Mouse (Mus musculus): ENCODE results near the gene Vsig8. TPM values are rescaled to one million over a fixed set of nuclear protein-coding genes. Genes with fewer than 3 reads are reported as not detected.

Gene Vsig8
- total RNA-seq, 2 experiments from 2014 or later, result 0.41 to 0.61 TPM

- TF ChIP-seq CTCF (conservative IDR thresholded peaks at IDR 0.05), result no peak
- Histone ChIP-seq H3K4me3 (no peak overlapping the region), H3K27ac (no peak overlapping the region)
- DNase-seq (ENCODE audit: low spot score in 2 of 2), result no peak
Measured at GRCm38 (mm10) chr1:172539827-172540226, 15.9 kb upstream of the Vsig8 start.

- no peak for DNase-seq (ENCODE audit: low spot score in 2 of 2)
- TF ChIP-seq CTCF (conservative IDR thresholded peaks at IDR 0.05), result no peak
- no peak overlapping the region for H3K4me3 ChIP-seq
- H3K27ac ChIP-seq, result no peak overlapping the region
Measured at GRCm38 (mm10) chr1:172540283-172540820, 15.4 kb upstream of the Vsig8 start.

GRCm38 (mm10) chr1:172546062-172546461 lies 9.7 kb upstream of the Vsig8 start:
- DNase-seq (ENCODE audit: low spot score in 2 of 2), result no peak
- H3K4me3 ChIP-seq, result no peak overlapping the region
- no peak for TF ChIP-seq CTCF (conservative IDR thresholded peaks at IDR 0.05)

GRCm38 (mm10) chr1:172548501-172548900 lies 7.2 kb upstream of the Vsig8 start:
- Histone ChIP-seq H3K27ac (no peak overlapping the region), H3K4me3 (no peak overlapping the region)
- TF ChIP-seq CTCF (conservative IDR thresholded peaks at IDR 0.05), result no peak
- no peak for DNase-seq (ENCODE audit: low spot score in 2 of 2)

More at GRCm38 (mm10) chr1:172546062-172546461, 9.7 kb upstream of the Vsig8 start:
- H3K27ac ChIP-seq, result no peak overlapping the region

- Histone ChIP-seq H3K4me3 (no peak overlapping the region), H3K27ac (no peak overlapping the region)
- DNase-seq (ENCODE audit: low spot score in 2 of 2), result no peak
- no peak for TF ChIP-seq CTCF (conservative IDR thresholded peaks at IDR 0.05)
Measured at GRCm38 (mm10) chr1:172549314-172549713, 6.4 kb upstream of the Vsig8 start.

GRCm38 (mm10) chr1:172549717-172550116 lies 6.0 kb upstream of the Vsig8 start:
- Histone ChIP-seq H3K27ac (no peak overlapping the region), H3K4me3 (peak overlapping the region; percentile 53; the same call in 1 of the 2 replicates)
- no peak for DNase-seq (ENCODE audit: low spot score in 2 of 2)
- no peak for TF ChIP-seq CTCF (conservative IDR thresholded peaks at IDR 0.05)

GRCm38 (mm10) chr1:172550551-172550951 lies 5.2 kb upstream of the Vsig8 start:
- peak overlapping the region; percentile 53 for H3K4me3 ChIP-seq
- TF ChIP-seq CTCF (conservative IDR thresholded peaks at IDR 0.05), result no peak
- DNase-seq (ENCODE audit: low spot score in 2 of 2), result peak; percentile 25 to 41
- no peak overlapping the region for H3K27ac ChIP-seq

- no peak for TF ChIP-seq CTCF (conservative IDR thresholded peaks at IDR 0.05)
- DNase-seq (ENCODE audit: low spot score in 2 of 2), result no peak
- Histone ChIP-seq H3K4me3 (peak overlapping the region; percentile 53), H3K27ac (no peak overlapping the region)
Measured at GRCm38 (mm10) chr1:172551009-172551408, 4.7 kb upstream of the Vsig8 start.

GRCm38 (mm10) chr1:172552623-172553022 lies 3.1 kb upstream of the Vsig8 start:
- no peak for TF ChIP-seq CTCF (conservative IDR thresholded peaks at IDR 0.05)
- DNase-seq (ENCODE audit: low spot score in 2 of 2), result no peak
- Histone ChIP-seq H3K27ac (no peak overlapping the region), H3K4me3 (no peak overlapping the region)

GRCm38 (mm10) chr1:172562641-172563464 lies 7.1 kb downstream of the Vsig8 start:
- H3K4me3 ChIP-seq, result peak overlapping the region; percentile 70
- peak; percentile 85 for TF ChIP-seq CTCF (conservative IDR thresholded peaks at IDR 0.05)
- peak overlapping the region; percentile 79 for H3K27ac ChIP-seq
- peak; percentile 37 to 61 for DNase-seq (ENCODE audit: low spot score in 2 of 2)

- Histone ChIP-seq H3K4me3 (peak overlapping the region; percentile 70), H3K27ac (peak overlapping the region; percentile 79)
- TF ChIP-seq CTCF (conservative IDR thresholded peaks at IDR 0.05), result no peak
- no peak for DNase-seq (ENCODE audit: low spot score in 2 of 2)
Measured at GRCm38 (mm10) chr1:172563465-172563828, 7.7 kb downstream of the Vsig8 start.

GRCm38 (mm10) chr1:172566131-172566530 lies 10.4 kb downstream of the Vsig8 start:
- no peak for TF ChIP-seq CTCF (conservative IDR thresholded peaks at IDR 0.05)
- Histone ChIP-seq H3K4me3 (no peak overlapping the region), H3K27ac (no peak overlapping the region)
- DNase-seq (ENCODE audit: low spot score in 2 of 2), result no peak

- TF ChIP-seq CTCF (conservative IDR thresholded peaks at IDR 0.05), result no peak
- Histone ChIP-seq H3K27ac (no peak overlapping the region), H3K4me3 (no peak overlapping the region)
- no peak for DNase-seq (ENCODE audit: low spot score in 2 of 2)
Measured at GRCm38 (mm10) chr1:172567758-172568157, 12.0 kb downstream of the Vsig8 start.

GRCm38 (mm10) chr1:172580116-172580515 lies 24.4 kb downstream of the Vsig8 start:
- TF ChIP-seq CTCF (conservative IDR thresholded peaks at IDR 0.05), result no peak
- DNase-seq (ENCODE audit: low spot score in 2 of 2), result no peak

More at GRCm38 (mm10) chr1:172580116-172580515, 24.4 kb downstream of the Vsig8 start:
- Histone ChIP-seq H3K27ac (no peak overlapping the region), H3K4me3 (no peak overlapping the region)
